Mouse (Mus musculus): ENCODE measurements around the gene Mrps27. TPM values are rescaled to one million over a fixed set of nuclear protein-coding genes. Genes with fewer than 3 reads are reported as not detected.

The Mrps27 gene
- 39.1 and 42.7 TPM in 2 replicates for polyA plus RNA-seq (2012; rRNA removed)

GRCm38 (mm10) chr13:99344599-99345575 is at the start of gene Mrps27, which contains the start of gene Ptcd2:
Gene Mrps27 (plus strand): TSS chr13:99344786.
Gene Ptcd2 (minus strand): TSS chr13:99344705.

Other genes starting within 250 kb of the Mrps27 start
- 0.91 and 1.9 TPM in 2 replicates for gene Zfp366, start 160.0 kb upstream of the Mrps27 start, polyA plus RNA-seq (2012; rRNA removed)
- gene Ptcd2, start 81 bp upstream of the Mrps27 start, polyA plus RNA-seq (2012; rRNA removed): 22.2 and 28.1 TPM in 2 replicates
- 80.8 and 101 TPM in 2 replicates for gene Map1b, start 171.8 kb downstream of the Mrps27 start, polyA plus RNA-seq (2012; rRNA removed)

Measured in central nervous system, embryonic 11.5 days (tissue).